Mouse (Mus musculus) bone marrow macrophage, adult 2 months (primary cell): Measurements from ENCODE around the gene Cdh16.

Experiments used
- CTCF ChIP-seq: IDR thresholded peaks from 2 replicates; pipeline ENCODE4 v1.5.1; 2012; ENCODE audit warnings: low read depth, mild to moderate bottlenecking, low read length, moderate library complexity
- POLR2A ChIP-seq: IDR thresholded peaks from 2 replicates; pipeline ENCODE4 v1.6.1; 2012; ENCODE audit warnings: mild to moderate bottlenecking, low read depth, low read length, borderline replicate concordance

DNA sequence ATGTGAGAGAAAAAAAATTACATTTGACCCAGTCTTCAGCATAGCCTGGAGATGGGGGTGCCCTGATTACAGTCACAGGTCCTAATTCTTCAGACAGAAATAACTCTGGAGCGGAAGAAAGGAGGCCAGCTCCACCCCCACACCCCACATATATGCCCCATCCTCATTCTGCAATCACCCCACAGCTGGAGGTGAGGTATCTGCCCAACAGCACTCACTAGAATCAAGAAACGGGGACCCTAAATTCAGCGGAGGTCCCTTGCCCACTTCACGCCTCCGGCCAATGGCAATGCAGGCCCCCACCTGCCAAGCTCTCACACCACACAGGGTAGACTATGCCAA is 58.8 kb downstream of the Cdh16 start:
- no peak for TF ChIP-seq CTCF
- no peak for TF ChIP-seq POLR2A
